Mouse (Mus musculus): ENCODE data around the gene Ankrd6.
"Not testable (repeated sequence)": the region's sequence is repeated elsewhere in the genome, so short reads cannot be mapped to it uniquely, and the experiment has no call there.

Ankrd6 gene

GRCm38 (mm10) chr4:32950356-32951034, at the start of gene Ankrd6:
Ankrd6 (minus strand) TSS chr4:32950841.
- peak; percentile 74 for DNase-seq (ENCODE audit: low spot score)

- no peak for DNase-seq (ENCODE audit: low spot score)
Measured at GRCm38 (mm10) chr4:32998996-32999395, 48.4 kb upstream of the Ankrd6 start.

- no peak for DNase-seq (ENCODE audit: low spot score)
Measured at GRCm38 (mm10) chr4:32997571-32997970, 46.9 kb upstream of the Ankrd6 start.

GRCm38 (mm10) chr4:32996083-32996482, 45.4 kb upstream of the Ankrd6 start:
- no peak for DNase-seq (ENCODE audit: low spot score)

GRCm38 (mm10) chr4:32994168-32994567, 43.5 kb upstream of the Ankrd6 start:
- no peak for DNase-seq (ENCODE audit: low spot score)

- no peak for DNase-seq (ENCODE audit: low spot score)
Measured at GRCm38 (mm10) chr4:32989346-32989745, 38.7 kb upstream of the Ankrd6 start.

- DNase-seq (ENCODE audit: low spot score), result peak; percentile 21
Measured at GRCm38 (mm10) chr4:32987006-32987405, 36.4 kb upstream of the Ankrd6 start.

- DNase-seq (ENCODE audit: low spot score), result peak; percentile 76
Measured at GRCm38 (mm10) chr4:32985684-32986083, 35.0 kb upstream of the Ankrd6 start.

- DNase-seq (ENCODE audit: low spot score), result peak; percentile 21
Measured at GRCm38 (mm10) chr4:32984801-32985675, 34.4 kb upstream of the Ankrd6 start.

- peak; percentile 14 for DNase-seq (ENCODE audit: low spot score)
Measured at GRCm38 (mm10) chr4:32984242-32984641, 33.6 kb upstream of the Ankrd6 start.

GRCm38 (mm10) chr4:32983176-32984155, 32.8 kb upstream of the Ankrd6 start:
- DNase-seq (ENCODE audit: low spot score), result peak; percentile 56

- peak; percentile 68 for DNase-seq (ENCODE audit: low spot score)
Measured at GRCm38 (mm10) chr4:32982716-32983175, 32.1 kb upstream of the Ankrd6 start, which contains the start of gene Rragd. Rragd (plus strand) TSS chr4:32983037.

GRCm38 (mm10) chr4:32982041-32982715, 31.5 kb upstream of the Ankrd6 start:
- peak; percentile 47 for DNase-seq (ENCODE audit: low spot score)

- no peak for DNase-seq (ENCODE audit: low spot score)
Measured at GRCm38 (mm10) chr4:32981617-32982016, 31.0 kb upstream of the Ankrd6 start.

- DNase-seq (ENCODE audit: low spot score), result no peak
Measured at GRCm38 (mm10) chr4:32980061-32980460, 29.4 kb upstream of the Ankrd6 start.

GRCm38 (mm10) chr4:32977331-32977730, 26.7 kb upstream of the Ankrd6 start:
- DNase-seq (ENCODE audit: low spot score), result no peak

GRCm38 (mm10) chr4:32964619-32965018, 14.0 kb upstream of the Ankrd6 start:
- DNase-seq (ENCODE audit: low spot score), result not testable (repeated sequence)

- DNase-seq (ENCODE audit: low spot score), result no peak
Measured at GRCm38 (mm10) chr4:32961394-32961793, 10.8 kb upstream of the Ankrd6 start.

- no peak for DNase-seq (ENCODE audit: low spot score)
Measured at GRCm38 (mm10) chr4:32956423-32956822, 5.8 kb upstream of the Ankrd6 start.

- peak; percentile 7 for DNase-seq (ENCODE audit: low spot score)
Measured at GRCm38 (mm10) chr4:32952681-32953080, 2.0 kb upstream of the Ankrd6 start.

Data from yolk sac, embryonic 10.5 days (tissue).